Mouse (Mus musculus) CH12.LX (cell line): Measurements from ENCODE around the gene Dixdc1. TPM values are rescaled to one million over a fixed set of nuclear protein-coding genes. Genes with fewer than 3 reads are reported as not detected.

Experiments used
- DNase-seq: peaks from one replicate; pipeline ENCODE4 v3.0.0-alpha.2; 2013; ENCODE audit errors: extremely low read depth
- H3K27ac ChIP-seq: 2 replicates; pipeline ENCODE4 v1.5.1; 2012; ENCODE audit warnings: low read depth, mild to moderate bottlenecking, control low read depth, moderate library complexity; ENCODE audit not compliant: insufficient read depth
- H3K27me3 ChIP-seq: replicated peaks from 2 replicates; pipeline ENCODE3; 2012; ENCODE audit warnings: inconsistent platforms
- H3K36me3 ChIP-seq, 2 experiments: replicated peaks in 1 of 2; 2 replicates each; pipeline versions ENCODE3 to v1.6.1; 2012; ENCODE audit warnings: inconsistent platforms in 1 of 2, low read length in 1 of 2, mild to moderate bottlenecking in 1 of 2, mixed read lengths in 1 of 2, moderate library complexity in 1 of 2; ENCODE audit not compliant: control insufficient read depth in 1 of 2, insufficient read depth in 1 of 2
- H3K4me1 ChIP-seq, 2 experiments: 2 replicates each; pipeline ENCODE4 v1.6.1; 2012; ENCODE audit warnings: inconsistent platforms in 1 of 2, moderate library complexity in 1 of 2; ENCODE audit not compliant: insufficient read depth in 2 of 2, control insufficient read depth in 1 of 2
- H3K4me2 ChIP-seq: 2 replicates; pipeline ENCODE4 v1.6.1; 2012; ENCODE audit warnings: low read depth, mild to moderate bottlenecking, control low read depth; ENCODE audit not compliant: poor library complexity, insufficient read depth, severe bottlenecking
- H3K4me3 ChIP-seq, 3 experiments: fragments of 150-350 bp in 1 of 3; sonication (generic) in 1 of 3; replicated peaks in 1 of 3; 2 replicates each; pipeline versions ENCODE3 to v1.5.1; 2011 to 2012; ENCODE audit warnings: low read depth in 2 of 3, low read length in 2 of 3, mild to moderate bottlenecking in 2 of 3, moderate library complexity in 2 of 3, control low read depth in 1 of 3, improper control_type of control experiment in 1 of 3, inconsistent platforms in 1 of 3, mixed read lengths in 1 of 3; ENCODE audit not compliant: poor library complexity in 1 of 3
- H3K79me2 ChIP-seq: replicated peaks from 2 replicates; pipeline ENCODE4 v1.6.1; 2012; ENCODE audit warnings: mild to moderate bottlenecking, moderate library complexity; ENCODE audit not compliant: control insufficient read depth, poor library complexity, insufficient read depth, severe bottlenecking; ENCODE audit errors: extremely low read depth
- H3K9ac ChIP-seq: 2 replicates; pipeline ENCODE4 v1.6.1; 2012; ENCODE audit warnings: low read depth, mild to moderate bottlenecking, control low read depth, moderate library complexity; ENCODE audit not compliant: insufficient read depth
- H3K9me3 ChIP-seq: replicated peaks from 2 replicates; pipeline ENCODE3; 2012; ENCODE audit warnings: low read length, inconsistent platforms, mixed read lengths
- BHLHE40 ChIP-seq: IDR thresholded peaks from 2 replicates; pipeline ENCODE4 v1.6.1; 2011; ENCODE audit warnings: mild to moderate bottlenecking, low read depth, low read length, improper control_type of control experiment
- E2F4 ChIP-seq: IDR thresholded peaks from 2 replicates; pipeline ENCODE4 v1.6.1; 2011; ENCODE audit warnings: low read depth, low read length, improper control_type of control experiment; ENCODE audit not compliant: insufficient replicate concordance
- ETS1 ChIP-seq: conservative IDR thresholded peaks from 2 replicates; pipeline ENCODE4 v1.6.1; 2012; ENCODE audit warnings: low read depth, mild to moderate bottlenecking, inconsistent platforms, low read length, improper control_type of control experiment, moderate library complexity
- GABPA ChIP-seq: IDR thresholded peaks from 2 replicates; pipeline ENCODE4 v1.6.1; 2012; ENCODE audit warnings: low read depth, low read length, improper control_type of control experiment, inconsistent platforms; ENCODE audit not compliant: insufficient replicate concordance
- HCFC1 ChIP-seq: IDR thresholded peaks from 2 replicates; pipeline ENCODE4 v1.6.1; 2012; ENCODE audit warnings: low read depth, mild to moderate bottlenecking, inconsistent platforms, low read length, improper control_type of control experiment
- IRF4 ChIP-seq: IDR thresholded peaks from 2 replicates; pipeline ENCODE4 v1.6.1; 2014; ENCODE audit warnings: low read depth, mild to moderate bottlenecking, inconsistent platforms, low read length, improper control_type of control experiment
- JUND ChIP-seq: conservative IDR thresholded peaks from 2 replicates; pipeline ENCODE4 v1.6.1; 2011; ENCODE audit warnings: low read depth, low read length, improper control_type of control experiment
- KAT2A ChIP-seq: IDR thresholded peaks from 2 replicates; pipeline ENCODE4 v1.6.1; 2012; ENCODE audit warnings: low read length, improper control_type of control experiment, inconsistent platforms; ENCODE audit not compliant: insufficient replicate concordance
- MAFK ChIP-seq: IDR thresholded peaks from 2 replicates; pipeline ENCODE4 v1.6.1; 2011; ENCODE audit warnings: low read length, improper control_type of control experiment; ENCODE audit not compliant: insufficient replicate concordance
- MAX ChIP-seq: IDR thresholded peaks from 2 replicates; pipeline ENCODE4 v1.6.1; 2011; ENCODE audit warnings: low read length, improper control_type of control experiment
- MAZ ChIP-seq: IDR thresholded peaks from 2 replicates; pipeline ENCODE4 v1.6.1; 2012; ENCODE audit warnings: low read depth, mild to moderate bottlenecking, inconsistent platforms, low read length, improper control_type of control experiment, moderate library complexity
- MEF2A ChIP-seq: IDR thresholded peaks from 2 replicates; pipeline ENCODE4 v1.6.1; 2014; ENCODE audit warnings: low read depth, mild to moderate bottlenecking, inconsistent platforms, low read length, improper control_type of control experiment, borderline replicate concordance
- MYC ChIP-seq: IDR thresholded peaks from 2 replicates; pipeline ENCODE4 v1.6.1; 2011; ENCODE audit warnings: low read depth, mild to moderate bottlenecking, improper control_type of control experiment, low read length
- NELFE ChIP-seq: IDR thresholded peaks from 2 replicates; pipeline ENCODE4 v1.6.1; 2011; ENCODE audit warnings: low read depth, low read length, improper control_type of control experiment
- PAX5 ChIP-seq: IDR thresholded peaks from 2 replicates; pipeline ENCODE4 v1.6.1; 2012; ENCODE audit warnings: low read length, inconsistent platforms, mixed read lengths
- POLR2A ChIP-seq: IDR thresholded peaks from 2 replicates; pipeline ENCODE4 v1.6.1; 2011; ENCODE audit warnings: low read depth, mild to moderate bottlenecking, improper control_type of control experiment, low read length
- RAD21 ChIP-seq: IDR thresholded peaks from 2 replicates; pipeline ENCODE4 v1.6.1; 2011; ENCODE audit warnings: low read depth, mild to moderate bottlenecking, low read length, improper control_type of control experiment, moderate library complexity
- RCOR1 ChIP-seq: conservative IDR thresholded peaks from 2 replicates; pipeline ENCODE4 v1.6.1; 2012; ENCODE audit warnings: low read depth, mild to moderate bottlenecking, inconsistent platforms, low read length, improper control_type of control experiment
- SIN3A ChIP-seq: IDR thresholded peaks from 2 replicates; pipeline ENCODE4 v1.6.1; 2012; ENCODE audit warnings: low read length, improper control_type of control experiment, inconsistent platforms
- SMC3 ChIP-seq: IDR thresholded peaks from 2 replicates; pipeline ENCODE4 v1.6.1; 2011; ENCODE audit warnings: low read depth, low read length, improper control_type of control experiment
- TBP ChIP-seq: conservative IDR thresholded peaks from 2 replicates; pipeline ENCODE4 v1.6.1; 2011; ENCODE audit warnings: low read depth, low read length, improper control_type of control experiment
- TCF12 ChIP-seq: IDR thresholded peaks from 2 replicates; pipeline ENCODE4 v1.6.1; 2014; ENCODE audit warnings: low read depth, mild to moderate bottlenecking, inconsistent platforms, low read length, improper control_type of control experiment
- UBTF ChIP-seq: IDR thresholded peaks from 2 replicates; pipeline ENCODE4 v1.6.1; 2012; ENCODE audit warnings: low read depth, mild to moderate bottlenecking, inconsistent platforms, low read length, improper control_type of control experiment, moderate library complexity
- USF1 ChIP-seq: IDR thresholded peaks from 2 replicates; pipeline ENCODE4 v1.6.1; 2014; ENCODE audit warnings: low read depth, mild to moderate bottlenecking, inconsistent platforms, low read length, improper control_type of control experiment
- USF2 ChIP-seq: conservative IDR thresholded peaks from 2 replicates; pipeline ENCODE4 v1.6.1; 2011; ENCODE audit warnings: low read depth, low read length, improper control_type of control experiment
- ZC3H11A ChIP-seq: IDR thresholded peaks from 2 replicates; pipeline ENCODE4 v1.6.1; 2012; ENCODE audit warnings: low read depth, mild to moderate bottlenecking, inconsistent platforms, low read length, improper control_type of control experiment
- dilution Hi-C: fragments of 300-500 bp; cut with MboI; formaldehyde crosslinking; loops from 2 replicates; pipeline ENCODE4 v1.14.3; 2020; ENCODE audit warnings: low sequenced_read_pairs; ENCODE audit not compliant: extremely low pct_unique_long_range_greater_than_20kb, extremely low pct_ligation_motif_present
- in situ Hi-C: fragments of 300-500 bp; cut with MboI; formaldehyde crosslinking; loops from 3 replicates; pipeline ENCODE4 v1.14.3; 2019; ENCODE audit warnings: low sequenced_read_pairs, low pct_ligation_motif_present, low pct_unique_long_range_greater_than_20kb, mixed read lengths
- polyA plus RNA-seq: library from polyadenylated mRNA; unstranded; fragments of >175 nt; gene quantifications from 2 replicates; pipeline ENCODE4 v1.2.1, GENCODE M21; 2012; ENCODE audit warnings: low read depth; ENCODE audit not compliant: insufficient read length
- total RNA-seq, 2 experiments: library from RNA; depleted of rRNA; stranded (reverse); fragments of 300-350 nt in 1 of 2; fragments of >200 nt in 1 of 2; gene quantifications; 2 replicates each; pipeline ENCODE4 v1.2.3; 2012 to 2014

The Dixdc1 gene
- total and polyA plus RNA-seq, 3 experiments = 0.13 to 0.23 (median 0.21) TPM

DNA sequence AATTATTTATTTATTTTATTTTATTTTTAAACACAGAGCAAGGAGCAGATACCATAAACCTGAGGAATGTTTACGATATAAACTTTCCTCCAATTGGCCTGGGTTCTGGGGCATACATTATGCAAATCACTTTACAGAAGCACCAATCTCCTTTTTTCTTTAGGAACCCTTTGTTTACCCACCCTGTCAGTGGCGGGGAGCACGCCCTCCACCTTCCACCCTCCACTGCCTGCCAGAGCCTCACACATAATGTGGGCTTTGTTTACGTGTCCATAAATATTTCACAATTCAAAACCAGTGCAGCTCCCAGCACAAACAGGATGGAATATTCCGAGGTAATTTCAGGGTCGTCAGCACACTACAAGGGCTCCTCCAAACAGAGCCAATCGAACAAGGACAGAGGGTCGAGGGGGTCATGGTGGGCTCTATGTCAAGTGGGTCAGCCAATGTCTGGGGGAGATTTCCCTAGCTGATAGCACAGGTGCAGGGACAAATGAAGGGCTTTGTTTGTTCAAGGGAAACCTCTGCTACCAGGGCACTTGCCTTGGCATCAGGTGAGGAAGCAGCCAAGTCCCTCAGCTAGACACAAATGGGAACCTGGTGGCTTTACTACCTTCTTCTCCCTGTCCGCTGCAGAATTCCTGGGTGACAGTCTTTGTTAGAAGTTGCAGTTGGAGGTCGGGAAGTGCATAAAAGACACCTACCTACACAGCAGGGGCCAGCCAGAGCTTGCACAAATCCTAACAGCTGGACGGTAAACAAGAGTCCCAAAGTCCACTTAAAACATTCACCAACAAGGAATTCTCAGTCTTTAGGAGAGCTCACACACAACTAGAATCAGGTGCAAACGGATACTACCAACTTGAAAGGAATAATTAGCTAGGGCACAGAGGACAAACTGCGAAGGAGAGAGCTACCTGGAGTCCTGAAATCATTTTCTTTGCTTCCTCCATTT, 46.4 kb downstream of the Dixdc1 start:
- H3K27ac ChIP-seq = no peak overlapping the region
- H3K27me3 ChIP-seq = peaks cover 17% of the 10 kb centered on the region
- TF ChIP-seq PAX5 (no peak), SMC3 (no peak), MAX (no peak), UBTF (no peak), NELFE (no peak), BHLHE40 (no peak), MYC (no peak), ZC3H11A (no peak), RCOR1 (no peak), KAT2A (no peak), SIN3A (no peak), RAD21 (no peak), JUND (no peak)
- H3K4me3 ChIP-seq = no peak overlapping the region
- dilution Hi-C loops = no loop called here
- DNase-seq = no peak
- in situ Hi-C loops = no loop called here
- no peaks in the 10 kb centered on the region for H3K36me3 ChIP-seq
- H3K9ac ChIP-seq = no peak overlapping the region
- peak overlapping the region; percentile 52; the same call in 1 of the 2 replicates for H3K4me2 ChIP-seq
- H3K4me1 ChIP-seq = peaks cover 3% of the 10 kb centered on the region in 2 experiments; a peak in 3 of 4 replicates
- H3K79me2 ChIP-seq = no peaks in the 10 kb centered on the region
- no peaks in the 10 kb centered on the region for H3K9me3 ChIP-seq

DNA sequence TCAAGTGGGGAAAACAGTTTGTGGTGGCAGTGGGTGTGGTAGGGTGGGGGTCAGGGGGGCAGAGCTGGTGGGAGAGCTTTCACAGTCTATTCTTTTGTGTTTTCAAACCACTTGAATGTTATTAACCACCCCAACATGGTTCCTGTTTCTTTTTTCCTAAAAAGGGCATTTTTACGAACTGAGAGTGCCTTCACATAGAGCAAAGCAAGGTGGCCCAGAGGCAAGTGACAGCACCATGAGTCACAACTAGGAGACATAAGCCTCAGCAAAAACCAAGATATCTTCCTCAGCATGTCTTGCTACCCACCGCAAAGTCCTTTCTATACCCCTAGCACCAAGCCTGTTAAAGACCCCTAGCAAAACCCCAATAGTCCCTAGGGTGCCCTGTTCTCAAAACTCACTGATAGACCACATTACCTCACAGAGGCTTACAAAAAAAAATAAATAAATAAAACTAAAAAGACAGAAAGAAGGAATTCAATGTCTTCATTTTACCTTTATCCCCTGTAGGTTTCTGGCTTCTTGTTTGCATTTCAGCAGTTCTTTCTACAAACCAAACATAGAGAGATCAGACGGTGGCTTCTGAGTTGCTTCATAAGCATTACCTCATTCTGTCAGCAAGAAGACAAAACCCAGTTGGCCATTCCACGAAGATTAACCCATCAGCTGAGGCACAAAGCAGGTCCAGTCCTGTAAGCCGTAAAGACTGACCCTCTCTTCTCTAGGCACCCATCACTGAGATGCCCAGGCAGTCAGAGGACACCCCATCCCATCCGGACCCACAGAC, 52.3 kb downstream of the Dixdc1 start:
- in situ Hi-C loops (no loop called here), dilution Hi-C loops (no loop called here)
- Histone ChIP-seq H3K9ac (no peak overlapping the region), H3K9me3 (no peaks in the 10 kb centered on the region), H3K4me1 (peaks cover 0 to 2% of the 10 kb centered on the region in 2 experiments; a peak in 3 of 4 replicates), H3K4me3 (no peak overlapping the region), H3K79me2 (no peaks in the 10 kb centered on the region), H3K27ac (no peak overlapping the region), H3K27me3 (no peaks in the 10 kb centered on the region), H3K36me3 (no peaks in the 10 kb centered on the region), H3K4me2 (peak overlapping the region; percentile 41)
- TF ChIP-seq POLR2A = no peak
- TF ChIP-seq PAX5 = no peak
- TF ChIP-seq USF2 = no peak
- TF ChIP-seq IRF4 = no peak
- no peak for TF ChIP-seq TBP
- no peak for TF ChIP-seq ZC3H11A
- TF ChIP-seq HCFC1 = no peak
- TF ChIP-seq MAZ = no peak
- no peak for TF ChIP-seq MEF2A
- no peak for TF ChIP-seq E2F4
- no peak for TF ChIP-seq GABPA
- no peak for TF ChIP-seq ETS1
- no peak for TF ChIP-seq MAFK
- TF ChIP-seq TCF12 = no peak
- no peak for TF ChIP-seq USF1
- TF ChIP-seq KAT2A = no peak
- no peak for DNase-seq
